ENCODE assay signal across 8 mouse cellular contexts in the genomic region with DNA sequence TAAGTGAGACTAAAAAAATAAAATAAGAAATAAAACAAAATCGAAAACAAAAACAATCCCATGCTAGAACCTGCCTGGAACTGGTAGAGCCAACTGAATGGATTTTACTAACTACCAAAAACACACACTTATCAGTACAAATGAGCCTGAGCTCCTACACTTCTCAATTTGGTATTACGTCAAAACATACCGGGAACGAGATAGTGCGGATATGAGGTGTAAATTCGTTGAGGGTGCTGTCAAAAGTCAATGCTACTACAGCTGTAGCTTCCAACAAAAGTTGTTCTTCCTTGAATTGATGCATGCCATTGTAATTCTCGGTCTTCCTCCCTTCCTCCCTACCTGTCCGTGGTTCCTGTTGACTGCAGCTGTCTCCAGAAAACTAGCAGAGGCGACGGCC. TPM values are rescaled to one million over a fixed set of nuclear protein-coding genes. Genes with fewer than 3 reads are reported as not detected.
DNase-seq lines count a peak whose midpoint lies in the region; ATAC-seq and TF ChIP-seq lines count a peak whose summit lies in the region.

No protein-coding gene starts in this region.

- ATAC-seq in embryonic facial prominence, embryonic 14.5 days (ENCODE audit: low read depth), result no peak
- ATAC-seq in neural tube, embryonic 11.5 days (ENCODE audit: insufficient read depth, low FRiP score, low TSS enrichment), result no peak; the same call in 1 of the 2 replicates

- H3K27me3 ChIP-seq in embryonic facial prominence, embryonic 14.5 days (replicated peaks; ENCODE audit: control insufficient read depth, insufficient read depth, low read length), result no peaks in the 10 kb centered on the region
- H3K27me3 ChIP-seq in limb, embryonic 10.5 days (ENCODE audit: low read depth, poor library complexity, severe bottlenecking), result no peaks in the 10 kb centered on the region
- no peaks in the 10 kb centered on the region for H3K27me3 ChIP-seq in neural tube, embryonic 11.5 days (ENCODE audit: control insufficient read depth, insufficient read depth, low read length)

- intact Hi-C loops in gastrocnemius, postnatal 14 days (cut with DNase I; ENCODE audit: low total_unique reads), result no loop called here

- no peaks in the 10 kb centered on the region for H3K36me3 ChIP-seq in embryonic facial prominence, embryonic 14.5 days (ENCODE audit: control insufficient read depth, insufficient read depth, low read length)
- no peaks in the 10 kb centered on the region for H3K36me3 ChIP-seq in limb, embryonic 10.5 days
- H3K36me3 ChIP-seq in neural tube, embryonic 11.5 days (ENCODE audit: control insufficient read depth, insufficient read depth, low read length), result no peaks in the 10 kb centered on the region

- no peaks in the 10 kb centered on the region for H3K9me3 ChIP-seq in embryonic facial prominence, embryonic 14.5 days (ENCODE audit: control insufficient read depth, low read length)
- H3K9me3 ChIP-seq in limb, embryonic 10.5 days (replicated peaks), result no peaks in the 10 kb centered on the region
- no peaks in the 10 kb centered on the region for H3K9me3 ChIP-seq in neural tube, embryonic 11.5 days (ENCODE audit: control insufficient read depth, low read length)

- H3K4me2 ChIP-seq in embryonic facial prominence, embryonic 14.5 days (ENCODE audit: low read depth, low read length), result peak overlapping the region; percentile 78
- H3K4me2 ChIP-seq in neural tube, embryonic 11.5 days (ENCODE audit: low read depth), result peak overlapping the region; percentile 88

- H3K27ac ChIP-seq in layer of hippocampus, adult 2 months, result peak overlapping the region; percentile 97
- peak overlapping the region; percentile 93 for H3K27ac ChIP-seq in embryonic facial prominence, embryonic 14.5 days (replicated peaks; ENCODE audit: low read depth, low read length)
- H3K27ac ChIP-seq in limb, embryonic 10.5 days, result peak overlapping the region; percentile 98
- H3K27ac ChIP-seq in neural tube, embryonic 11.5 days (ENCODE audit: low read depth, low read length), result no peak overlapping the region

- DNase-seq in layer of hippocampus, adult 2 months (ENCODE audit: low spot score in 2 of 2), result no peak
- DNase-seq in layer of hippocampus, postnatal 25 days (ENCODE audit: extremely low spot score in 1 of 2, low spot score in 1 of 2), result no peak
- DNase-seq in embryonic facial prominence, embryonic 14.5 days (ENCODE audit: low spot score), result no peak
- DNase-seq in limb, embryonic 10.5 days (ENCODE audit: low spot score), result peak; percentile 32
- DNase-seq in neural tube, embryonic 11.5 days (ENCODE audit: low spot score), result no peak
- no peak for DNase-seq in ovary, adult 18-20 months (ENCODE audit: low spot score)
- no peak for DNase-seq in gastrocnemius, postnatal 14 days
- no peak for DNase-seq in kidney, postnatal 36 days

- peaks cover 11% of the 10 kb centered on the region for H3K4me1 ChIP-seq in embryonic facial prominence, embryonic 14.5 days (ENCODE audit: control insufficient read depth, insufficient read depth, low read length)
- H3K4me1 ChIP-seq in limb, embryonic 10.5 days, result peaks cover 13% of the 10 kb centered on the region
- peaks cover 10% of the 10 kb centered on the region; the same call in 1 of the 2 replicates for H3K4me1 ChIP-seq in neural tube, embryonic 11.5 days (ENCODE audit: control insufficient read depth, insufficient read depth, low read length)

- 18% methylated on average over 10 of the region's 10 CpGs for WGBS in embryonic facial prominence, embryonic 14.5 days
- WGBS in limb, embryonic 10.5 days, result 21% methylated on average over 10 of the region's 10 CpGs
- WGBS in neural tube, embryonic 11.5 days, result 28% methylated on average over 10 of the region's 10 CpGs

- peak overlapping the region; percentile 91 for H3K4me3 ChIP-seq in layer of hippocampus, adult 2 months
- peak overlapping the region; percentile 100 for H3K4me3 ChIP-seq in embryonic facial prominence, embryonic 14.5 days (ENCODE audit: low read depth, low read length)
- peak overlapping the region; percentile 98 for H3K4me3 ChIP-seq in limb, embryonic 10.5 days
- peak overlapping the region; percentile 99 for H3K4me3 ChIP-seq in neural tube, embryonic 11.5 days (ENCODE audit: low read depth, low read length)

- peak overlapping the region; percentile 100 for H3K9ac ChIP-seq in embryonic facial prominence, embryonic 14.5 days (ENCODE audit: low read depth, low read length)
- peak overlapping the region; percentile 99 for H3K9ac ChIP-seq in neural tube, embryonic 11.5 days (ENCODE audit: low read length)

- no peak for TF ChIP-seq CTCF in layer of hippocampus, adult 2 months (conservative IDR thresholded peaks at IDR 0.05)

RNA-seq across cellular contexts. Expression of a gene that starts 0.4 kb away (rescaled TPM):
- 10 to 100 TPM; 17.7 to 19.2 TPM for total RNA-seq in layer of hippocampus, adult 2 months (2021)
- 10 to 100 TPM; 14.2 to 17.6 TPM for total RNA-seq in layer of hippocampus, postnatal 25 days (2021)
- polyA plus RNA-seq in embryonic facial prominence, embryonic 14.5 days (2014; fragmentation: Nextera tagmentation; extraction: Ambion mirVana), result 3.2 and 4.3 TPM in 2 replicates
- polyA plus RNA-seq in limb, embryonic 10.5 days (2016; fragmentation: Nextera tagmentation; extraction: Ambion mirVana), result 11.0 and 12.6 TPM in 2 replicates
- polyA plus RNA-seq in neural tube, embryonic 11.5 days (2014; fragmentation: Nextera tagmentation; extraction: Ambion mirVana), result 6.1 and 7.4 TPM in 2 replicates
- 1 to 10 TPM; 6.6 to 7.1 TPM for total RNA-seq in gastrocnemius, postnatal 14 days (2021)

RNA-seq across cellular contexts. Expression of a gene that starts 32.3 kb away (rescaled TPM):
- total RNA-seq in layer of hippocampus, adult 2 months (2021), result 10 to 100 TPM; 30.4 to 33.9 TPM
- 10 to 100 TPM; 28.5 to 29.4 TPM for total RNA-seq in layer of hippocampus, postnatal 25 days (2021)
- 15.8 and 17.7 TPM in 2 replicates for polyA plus RNA-seq in embryonic facial prominence, embryonic 14.5 days (2014; fragmentation: Nextera tagmentation; extraction: Ambion mirVana)
- 29.4 and 34.1 TPM in 2 replicates for polyA plus RNA-seq in limb, embryonic 10.5 days (2016; fragmentation: Nextera tagmentation; extraction: Ambion mirVana)
- polyA plus RNA-seq in neural tube, embryonic 11.5 days (2014; fragmentation: Nextera tagmentation; extraction: Ambion mirVana), result 32.0 and 34.0 TPM in 2 replicates
- 10 to 100 TPM; 11.2 to 12.2 TPM for total RNA-seq in gastrocnemius, postnatal 14 days (2021)
